Mouse (Mus musculus): ENCODE data around the gene Mak. TPM values are rescaled to one million over a fixed set of nuclear protein-coding genes. Genes with fewer than 3 reads are reported as not detected.
A peak's percentile ranks its signal among the peaks of the same experiment; 100 is the strongest.

Gene Mak
- not detected for total RNA-seq (2021)
- long read RNA-seq, experiment 1 = 0 reads
- long read RNA-seq, experiment 2 = 0 reads

DNA sequence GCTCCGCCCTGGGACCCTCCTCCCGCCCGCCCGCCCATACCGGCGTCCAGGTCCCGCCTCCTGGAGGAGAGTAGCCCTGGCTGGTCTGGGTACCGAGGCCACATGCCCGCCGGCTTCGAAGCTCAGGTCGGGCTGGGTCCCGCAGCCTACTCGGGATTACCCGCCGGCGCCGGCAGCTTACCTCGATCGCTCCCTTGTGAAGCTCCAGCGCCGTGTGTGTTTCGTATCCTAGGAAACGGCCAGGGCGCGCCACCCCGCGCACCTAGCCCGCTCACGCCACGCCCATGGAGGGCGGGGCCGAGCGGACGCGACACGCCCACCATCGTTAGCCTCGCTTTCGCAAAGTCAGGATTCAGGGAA is at the start of gene Mak:
Gene Mak (minus strand): TSS at position 286 of the 360 bp plus-strand sequence.
- peak; percentile 11 for DNase-seq (ENCODE audit: low spot score)

DNA sequence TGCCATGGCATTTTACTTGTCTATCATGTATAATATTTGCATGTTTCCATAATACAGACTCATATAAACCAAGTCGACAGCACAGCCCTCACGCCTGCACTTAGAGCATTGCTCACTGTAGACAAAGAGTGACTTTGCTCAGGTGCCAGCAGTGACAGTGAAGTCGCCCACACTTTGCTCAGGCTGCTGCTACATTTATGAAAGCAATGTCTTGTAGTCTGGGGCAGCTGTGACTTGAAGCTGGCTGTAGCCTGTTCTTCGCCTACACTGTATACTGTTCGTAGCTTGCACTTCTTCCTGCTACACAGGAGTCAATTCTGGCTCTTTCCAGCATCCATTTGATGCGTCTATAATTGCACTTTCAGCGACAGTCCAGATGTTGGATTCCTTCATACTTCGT is 49.6 kb upstream of the Mak start:
- DNase-seq (ENCODE audit: low spot score) = no peak

DNA sequence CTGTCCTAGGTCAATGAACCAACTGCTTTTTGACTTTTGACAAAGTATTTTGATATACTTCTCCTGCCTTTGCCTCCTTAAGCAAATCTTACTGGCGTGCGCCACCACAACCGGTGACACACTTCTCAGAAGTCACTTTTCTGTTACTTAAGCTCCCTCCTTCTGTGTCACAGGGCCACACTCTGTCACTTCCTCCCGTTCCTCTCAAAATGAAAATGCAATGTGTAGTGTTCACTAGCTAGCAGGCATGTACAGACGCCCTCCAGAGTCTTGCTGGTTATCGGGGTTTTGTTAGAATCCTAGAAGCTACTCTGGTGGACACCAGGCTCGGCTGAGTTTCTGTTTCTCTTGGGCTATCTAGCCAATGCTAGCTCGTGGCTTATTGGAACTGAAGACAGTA is 48.8 kb upstream of the Mak start:
- no peak for DNase-seq (ENCODE audit: low spot score)

DNA sequence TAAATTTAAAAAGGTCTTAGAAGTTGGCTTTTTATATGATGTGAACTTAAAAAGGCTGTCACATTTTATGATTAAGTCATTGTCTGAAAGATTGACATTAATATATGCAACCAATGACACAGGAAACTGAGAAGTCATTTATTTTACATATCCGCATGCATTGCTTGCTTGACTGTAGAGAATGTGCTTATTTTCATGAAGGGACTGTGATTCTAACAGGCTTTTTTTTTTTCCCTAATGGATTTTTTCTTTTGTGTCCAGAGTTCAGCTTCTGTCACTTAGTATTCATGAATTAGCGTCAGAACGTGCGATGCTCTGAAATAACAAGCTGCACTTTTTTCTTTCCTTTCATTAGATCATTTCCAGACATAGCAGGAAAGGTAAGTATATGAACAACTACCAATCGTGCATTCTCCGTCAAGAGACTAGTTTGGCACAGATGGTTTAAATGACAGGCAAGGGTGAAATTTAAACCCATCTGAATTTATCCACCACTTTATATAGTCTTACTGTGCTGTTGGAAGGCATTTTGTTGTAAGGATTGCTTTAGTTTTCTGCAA is 44.2 kb upstream of the Mak start:
- DNase-seq (ENCODE audit: low spot score) = no peak

DNA sequence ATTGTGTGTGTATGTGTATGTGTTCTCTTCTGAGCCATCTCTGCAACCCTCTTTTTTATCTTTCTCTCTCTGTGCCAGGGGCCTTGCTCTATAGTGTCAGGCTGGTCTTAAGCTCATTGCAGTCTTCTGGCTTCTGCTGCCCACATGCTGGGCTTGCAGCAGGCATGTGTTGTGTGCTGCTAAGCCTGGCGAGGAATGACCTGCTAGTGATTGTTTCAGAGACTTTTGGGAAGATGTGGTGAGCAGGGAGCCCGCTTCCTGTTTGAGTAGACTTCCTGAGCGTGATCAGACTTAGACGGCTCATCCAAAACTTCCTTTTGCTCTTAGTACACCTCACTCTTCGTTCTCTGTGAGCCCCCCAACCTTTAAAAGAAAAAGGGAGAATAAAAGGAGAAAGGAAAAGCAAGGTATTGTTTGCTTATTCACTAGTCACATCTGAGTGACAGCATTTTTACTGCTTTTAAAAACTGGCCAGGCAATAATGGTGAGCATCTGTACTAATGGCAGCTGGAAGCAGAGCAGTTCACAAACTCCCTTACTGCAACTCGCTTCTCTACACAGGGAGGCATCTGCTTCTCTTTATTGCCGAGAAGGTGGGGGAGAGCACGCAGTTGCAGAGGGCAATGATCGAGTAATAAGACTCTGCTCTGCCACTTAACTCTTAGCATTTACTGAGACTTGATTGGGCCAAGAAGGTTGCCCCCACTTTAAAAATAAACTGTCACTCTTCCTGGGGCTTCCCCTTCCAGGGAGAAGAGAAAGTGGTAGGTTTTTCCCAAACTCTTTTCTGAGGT is 39.8 kb upstream of the Mak start:
- DNase-seq (ENCODE audit: low spot score) = no peak

- no peak for DNase-seq (ENCODE audit: low spot score)
Observed at GRCm38 (mm10) chr13:41113940-41114339, 34.4 kb upstream of the Mak start, which contains the start of gene Sycp2l. Sycp2l (plus strand) TSS chr13:41114307.

DNA sequence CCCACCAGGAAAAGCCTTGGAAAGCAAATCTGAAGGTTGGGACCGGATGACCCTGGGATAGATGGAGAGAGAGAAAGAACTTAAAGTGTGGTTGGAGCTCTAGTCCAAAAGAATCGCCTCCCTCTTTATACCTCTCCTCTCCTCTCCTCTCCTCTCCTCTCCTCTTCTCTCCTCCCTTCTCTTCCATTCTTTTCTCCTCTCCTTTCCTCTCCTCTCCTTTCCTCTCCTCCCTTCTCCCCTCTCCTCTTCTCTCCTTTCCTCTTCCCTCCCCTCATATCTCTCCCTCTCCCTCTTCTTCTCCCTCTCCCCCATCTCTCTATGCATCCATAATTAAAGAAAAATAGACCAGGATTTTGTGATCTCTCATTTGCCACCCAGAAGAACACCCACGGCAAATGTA is 31.4 kb upstream of the Mak start, which contains the start of gene Gcm2:
Gene Gcm2 (minus strand): TSS at position 101 of the 400 bp plus-strand sequence.
- no peak for DNase-seq (ENCODE audit: low spot score)

- no peak for DNase-seq (ENCODE audit: low spot score)
Observed at GRCm38 (mm10) chr13:41105541-41105940, 26.0 kb upstream of the Mak start.

- no peak for DNase-seq (ENCODE audit: low spot score)
Observed at GRCm38 (mm10) chr13:41103841-41104525, 24.5 kb upstream of the Mak start.

- DNase-seq (ENCODE audit: low spot score) = no peak
Observed at GRCm38 (mm10) chr13:41100031-41100430, 20.5 kb upstream of the Mak start.

DNA sequence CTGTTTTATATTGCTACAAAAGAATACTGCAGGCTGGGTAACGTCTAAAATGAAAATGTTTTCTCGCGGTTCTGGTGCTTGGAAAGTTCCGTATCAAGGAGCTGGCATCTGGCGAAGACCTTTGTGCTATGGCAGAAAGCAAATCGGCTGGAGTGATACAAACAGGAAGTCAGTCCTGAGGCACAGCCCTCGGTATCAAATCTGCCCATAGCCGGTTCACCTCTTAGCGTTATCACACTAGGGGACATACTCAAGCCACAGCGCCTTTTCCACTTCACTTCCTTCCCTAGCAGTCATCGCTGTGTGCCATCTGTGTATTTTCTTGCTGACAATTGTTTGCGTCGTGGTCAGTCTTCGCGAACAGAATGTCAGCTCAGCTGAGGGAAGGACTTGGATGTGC is 18.8 kb upstream of the Mak start:
- DNase-seq (ENCODE audit: low spot score) = no peak

- DNase-seq (ENCODE audit: low spot score) = no peak
Observed at GRCm38 (mm10) chr13:41097324-41098058, 18.0 kb upstream of the Mak start.

- DNase-seq (ENCODE audit: low spot score) = no peak
Observed at GRCm38 (mm10) chr13:41094160-41094559, 14.7 kb upstream of the Mak start.

DNA sequence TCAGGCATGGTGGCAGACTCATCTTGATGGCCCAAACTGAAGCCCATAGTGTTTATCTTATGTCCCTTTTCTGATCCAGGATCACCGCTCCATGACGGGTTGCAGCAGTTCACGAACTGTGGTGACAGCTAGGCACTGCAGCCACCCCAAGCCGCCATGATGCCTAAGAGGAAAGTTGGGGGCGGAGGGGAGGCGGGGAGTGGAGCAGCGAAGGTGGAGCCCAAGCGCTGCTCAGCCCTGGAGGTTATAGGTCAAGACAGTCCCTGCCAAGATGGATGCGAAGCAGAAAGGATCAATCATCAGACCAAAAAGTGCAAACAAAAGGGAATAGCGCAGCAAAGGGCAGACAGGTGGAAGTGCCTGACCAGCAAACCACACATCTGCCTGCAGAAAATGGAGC is 11.8 kb upstream of the Mak start:
- DNase-seq (ENCODE audit: low spot score) = no peak

DNA sequence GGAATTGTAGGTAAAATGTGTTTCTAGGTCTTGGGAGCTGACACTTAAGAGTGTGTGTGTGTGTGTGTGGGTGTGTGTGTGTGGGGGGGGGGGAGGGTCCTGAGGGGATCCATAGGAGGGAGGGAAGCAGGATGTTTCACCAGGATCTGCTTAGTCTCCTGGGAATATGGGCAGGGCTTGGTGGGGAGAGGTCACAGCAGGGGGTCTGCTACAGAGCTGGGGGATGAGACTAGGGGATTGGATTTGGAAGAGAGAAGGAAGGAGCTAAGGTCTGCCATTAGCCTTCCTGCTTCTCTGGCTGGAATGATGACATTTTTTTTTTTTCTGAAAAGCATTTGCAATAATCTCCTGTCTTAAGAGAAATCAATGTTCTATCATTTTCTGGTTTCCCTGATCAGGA is 9.2 kb upstream of the Mak start:
- DNase-seq (ENCODE audit: low spot score) = no peak

DNA sequence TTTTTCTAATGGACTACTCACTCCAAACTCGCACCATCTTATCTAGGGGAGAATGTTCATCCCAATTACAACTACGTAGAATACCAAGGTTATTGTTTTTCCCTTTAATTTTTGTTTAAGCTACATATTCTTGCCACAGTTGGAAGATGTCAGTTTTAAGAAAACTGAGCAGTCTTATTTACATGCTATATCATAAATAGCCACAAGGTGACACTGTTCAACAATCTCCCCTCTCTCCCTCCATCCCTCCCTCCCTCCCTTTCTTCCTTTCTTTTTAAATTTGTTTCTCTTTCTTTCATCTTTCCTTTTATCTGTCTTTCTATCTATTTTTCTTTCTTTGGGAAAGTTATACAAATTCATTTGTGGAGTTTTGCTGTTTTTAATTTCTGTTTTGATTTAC is 5.6 kb upstream of the Mak start:
- DNase-seq (ENCODE audit: low spot score) = no peak

GRCm38 (mm10) chr13:41084521-41084920 is 5.0 kb upstream of the Mak start:
- no peak for DNase-seq (ENCODE audit: low spot score)

GRCm38 (mm10) chr13:41080700-41081099 is 1.2 kb upstream of the Mak start:
- DNase-seq (ENCODE audit: low spot score) = no peak

DNA sequence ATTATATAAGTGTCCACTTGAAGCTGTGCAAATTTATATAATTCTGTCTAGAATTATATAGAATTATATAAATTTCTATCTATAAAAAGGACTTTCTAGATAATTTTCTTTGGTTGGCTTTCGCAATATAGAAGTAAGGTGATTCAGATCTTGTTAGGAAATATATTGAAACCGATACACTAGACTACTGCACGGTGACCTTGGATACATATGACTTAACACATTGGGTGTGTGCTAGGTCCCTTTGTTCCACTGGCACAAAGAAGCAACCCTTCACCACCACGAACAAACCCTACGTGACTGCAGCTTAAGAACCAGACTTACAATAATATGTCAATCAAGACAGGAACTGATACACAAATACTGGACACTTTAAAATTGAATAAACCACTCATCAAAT is 353 bp upstream of the Mak start:
- no peak for DNase-seq (ENCODE audit: low spot score)

DNA sequence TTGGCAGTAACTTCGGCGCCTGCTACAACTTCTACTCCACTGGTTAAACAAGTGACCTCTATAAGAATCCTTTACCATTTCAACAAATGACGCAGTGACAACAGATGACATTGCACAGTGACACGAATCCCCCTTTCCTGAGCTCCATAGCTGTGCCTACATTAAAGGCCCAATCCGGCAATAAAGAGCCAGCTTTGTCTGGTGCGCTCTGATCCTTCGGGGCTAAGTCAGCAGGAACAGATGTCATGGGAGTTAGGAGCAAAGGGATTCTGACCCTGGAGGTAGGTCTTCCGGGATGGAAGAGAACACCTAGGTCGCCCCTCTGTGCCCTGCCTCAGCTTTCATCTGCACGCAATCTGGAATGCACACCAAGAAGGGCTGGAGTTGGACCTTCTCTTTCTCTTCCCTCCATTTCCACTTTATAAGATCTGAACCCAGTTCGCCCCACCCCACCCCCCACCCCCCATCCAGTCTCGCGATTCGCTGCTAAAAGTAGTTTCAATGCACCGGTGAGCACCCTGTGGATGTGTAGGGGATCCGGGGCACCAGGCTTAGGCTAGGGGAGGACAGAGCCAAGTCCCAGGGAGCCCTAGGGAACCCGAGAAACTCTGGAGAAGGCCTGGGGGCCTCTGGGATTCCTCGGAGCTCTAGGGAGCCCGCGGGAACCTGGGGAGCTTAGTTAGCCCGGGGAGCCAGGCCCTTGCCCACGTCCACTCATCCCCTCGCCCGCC is 651 bp downstream of the Mak start:
- no peak for DNase-seq (ENCODE audit: low spot score)

GRCm38 (mm10) chr13:41077921-41078320 is 1.6 kb downstream of the Mak start:
- no peak for DNase-seq (ENCODE audit: low spot score)
